Mouse (Mus musculus) activated CD4-positive, CD25-positive, alpha-beta regulatory T cell, adult 9 weeks (primary cell): Measurements from ENCODE around the gene Ankrd35. TPM values are rescaled to one million over a fixed set of nuclear protein-coding genes. Genes with fewer than 3 reads are reported as not detected.

Experiments used
- polyA plus RNA-seq: library from polyadenylated mRNA; unstranded; fragments of 100-300 nt; shearing (Covaris generic); gene quantifications from one replicate; pipeline ENCODE4 v1.2.1, GENCODE M21; 2017

Gene Ankrd35
- 0.09 TPM for polyA plus RNA-seq

DNA sequence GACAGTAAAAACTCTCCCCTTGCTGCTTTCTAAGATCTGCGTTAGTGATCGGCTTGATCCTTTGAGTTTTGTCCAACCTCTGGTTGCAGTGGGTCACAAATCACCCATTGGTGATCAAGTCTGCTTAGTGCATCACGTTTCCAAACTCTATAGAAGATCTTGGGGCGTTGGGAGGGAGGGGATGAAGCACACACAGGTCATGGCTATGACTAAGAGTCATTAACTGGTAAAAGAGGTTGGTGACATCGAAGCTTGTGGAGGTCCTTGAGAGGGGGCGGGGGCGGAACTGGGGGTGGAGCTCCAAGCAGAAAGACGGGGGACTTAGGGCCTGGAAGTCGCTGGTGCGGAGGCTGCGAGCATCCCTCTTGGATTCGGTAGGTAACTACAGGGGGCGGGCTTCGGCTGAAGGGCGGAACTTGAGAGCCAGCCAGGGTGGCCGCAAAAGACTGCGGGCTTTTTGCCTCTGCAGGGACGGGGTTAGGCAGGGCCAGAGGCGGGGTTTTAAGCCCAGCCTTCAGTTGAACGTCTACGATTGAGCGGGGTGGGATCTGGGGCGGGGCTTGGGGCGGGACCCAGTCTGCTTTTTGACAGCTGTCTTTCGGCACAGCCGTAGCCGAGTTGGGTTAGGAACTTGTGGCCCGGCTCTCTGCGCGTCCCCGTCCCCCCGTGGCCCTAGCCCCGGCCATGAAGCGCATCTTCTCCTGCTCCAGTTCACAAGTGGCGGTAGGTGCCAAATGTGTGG lies at the start of gene Ankrd35:
Gene Ankrd35, plus strand, starts transcription at position 405 of the 742 bp plus-strand sequence.

DNA sequence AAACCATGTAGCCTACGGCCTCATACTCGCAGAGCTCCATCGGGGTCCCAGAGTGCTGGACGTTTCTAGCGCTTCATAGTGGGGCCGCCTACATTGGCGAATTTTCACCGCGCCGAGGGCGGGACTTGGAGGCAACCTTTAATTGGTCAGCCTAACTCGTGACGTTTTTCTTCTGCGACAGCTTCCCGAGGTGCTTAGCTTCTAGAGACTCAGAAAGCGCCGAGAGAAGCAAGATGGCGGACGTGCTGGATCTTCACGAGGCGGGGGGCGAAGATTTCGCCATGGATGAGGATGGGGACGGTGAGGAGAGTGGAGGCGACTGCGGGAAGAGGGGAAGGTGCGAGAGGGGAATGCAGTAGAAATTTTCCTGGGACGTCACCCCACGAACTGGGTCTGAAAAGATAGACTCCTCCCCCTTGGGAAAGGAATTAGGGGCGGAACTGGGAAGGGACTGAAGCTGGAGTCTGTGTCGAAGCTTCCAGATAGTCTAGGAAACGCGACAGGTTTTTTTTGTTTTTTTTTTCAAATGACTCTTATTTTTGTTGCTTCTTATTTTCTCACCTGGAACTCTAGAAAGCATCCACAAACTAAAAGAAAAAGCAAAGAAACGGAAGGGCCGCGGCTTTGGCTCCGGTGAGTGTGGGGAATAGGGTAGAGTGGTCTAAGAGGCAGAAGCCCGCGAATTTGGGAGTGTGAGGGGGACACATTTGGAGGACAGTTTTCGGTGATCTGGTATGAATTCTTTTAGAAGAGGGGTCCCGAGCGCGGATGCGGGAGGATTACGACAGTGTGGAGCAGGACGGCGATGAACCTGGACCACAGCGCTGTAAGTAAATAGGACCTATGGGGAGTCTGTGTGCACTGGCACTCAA lies 40.0 kb upstream of the Ankrd35 start, which contains the start of gene Rbm8a:
Gene Rbm8a, plus strand, starts transcription at position 205 of the 872 bp plus-strand sequence.

DNA sequence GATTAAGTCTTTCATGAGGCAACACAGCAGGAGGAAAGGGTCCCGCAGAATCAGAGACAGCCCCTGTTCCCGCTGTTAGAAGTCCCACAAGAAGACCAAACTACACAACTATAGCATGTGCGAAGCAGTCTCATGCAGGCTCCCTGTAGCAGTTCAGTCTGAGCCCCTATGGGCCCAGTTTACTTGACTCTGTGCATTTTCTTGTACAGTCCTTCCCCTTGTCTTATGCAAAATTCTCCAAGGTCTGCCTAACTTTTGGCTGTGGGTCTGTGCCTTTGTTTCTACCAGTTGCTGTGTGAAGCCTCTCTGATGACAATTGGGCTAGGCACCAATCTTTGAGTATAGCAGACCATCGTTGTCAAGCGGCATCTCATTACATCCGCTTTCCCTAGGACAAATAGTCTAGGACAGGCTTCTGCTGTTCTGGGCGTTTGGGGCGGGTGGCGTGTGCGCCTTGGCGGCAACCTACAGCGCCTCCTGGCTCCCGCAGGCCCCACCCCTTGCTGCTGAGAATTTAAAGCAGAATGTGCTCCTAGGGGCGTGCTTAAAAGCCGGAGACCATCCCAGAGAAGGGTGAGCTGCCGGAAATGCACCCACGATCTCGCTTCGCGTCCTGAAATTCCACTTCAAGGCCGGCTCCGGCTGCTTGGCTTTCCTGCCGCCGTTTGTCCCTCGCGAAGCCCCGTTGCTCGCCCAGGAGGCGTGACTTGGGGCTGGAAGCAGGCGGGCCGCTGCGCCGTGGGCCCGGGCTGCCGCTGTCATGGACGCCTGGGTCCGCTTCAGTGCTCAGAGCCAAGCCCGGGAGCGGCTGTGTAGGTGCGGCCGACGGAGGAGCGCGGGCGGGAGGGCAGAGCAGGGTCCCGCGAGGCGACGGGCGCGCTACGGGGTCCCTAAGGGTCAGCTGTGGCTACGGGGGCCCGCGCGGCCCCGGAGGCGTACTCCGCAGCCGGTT lies 34.7 kb upstream of the Ankrd35 start, which contains the start of the genes Pex11b and Gm42957:
Gene Pex11b, plus strand, starts transcription at position 449 of the 952 bp plus-strand sequence.
Gene Gm42957, plus strand, starts transcription at position 547 of the 952 bp plus-strand sequence.

DNA sequence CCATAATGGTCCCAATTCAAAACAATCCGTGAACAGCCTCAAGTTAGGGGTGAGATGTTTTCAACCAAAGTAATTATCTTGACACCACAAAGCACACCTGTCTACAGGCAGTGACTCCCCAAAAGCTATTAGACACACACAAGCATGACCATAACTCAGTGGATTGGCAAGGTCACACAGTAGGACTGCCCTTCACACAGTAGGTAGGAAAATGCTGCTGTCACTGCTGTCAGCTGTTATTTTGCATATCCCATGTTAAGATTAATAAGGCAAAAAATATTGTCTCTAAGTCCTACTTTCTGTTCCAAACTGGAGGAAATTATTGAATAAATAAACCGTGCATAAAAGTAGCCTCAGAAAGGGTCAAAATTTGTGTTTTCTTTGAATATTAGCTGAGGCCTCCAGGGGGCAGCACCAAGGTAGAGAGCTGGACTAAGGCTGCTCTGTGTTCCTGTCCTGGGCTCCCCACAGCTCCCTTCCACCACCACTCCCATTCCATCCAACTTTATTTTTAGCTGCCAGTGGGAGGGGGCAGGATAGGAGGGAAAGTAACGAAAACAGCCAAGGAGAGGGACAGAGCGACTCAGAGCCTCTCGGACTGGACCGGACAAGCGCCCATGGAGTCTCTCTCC lies 24.8 kb upstream of the Ankrd35 start, which contains the start of gene Itga10:
Gene Itga10, plus strand, starts transcription at position 567 of the 632 bp plus-strand sequence.

DNA sequence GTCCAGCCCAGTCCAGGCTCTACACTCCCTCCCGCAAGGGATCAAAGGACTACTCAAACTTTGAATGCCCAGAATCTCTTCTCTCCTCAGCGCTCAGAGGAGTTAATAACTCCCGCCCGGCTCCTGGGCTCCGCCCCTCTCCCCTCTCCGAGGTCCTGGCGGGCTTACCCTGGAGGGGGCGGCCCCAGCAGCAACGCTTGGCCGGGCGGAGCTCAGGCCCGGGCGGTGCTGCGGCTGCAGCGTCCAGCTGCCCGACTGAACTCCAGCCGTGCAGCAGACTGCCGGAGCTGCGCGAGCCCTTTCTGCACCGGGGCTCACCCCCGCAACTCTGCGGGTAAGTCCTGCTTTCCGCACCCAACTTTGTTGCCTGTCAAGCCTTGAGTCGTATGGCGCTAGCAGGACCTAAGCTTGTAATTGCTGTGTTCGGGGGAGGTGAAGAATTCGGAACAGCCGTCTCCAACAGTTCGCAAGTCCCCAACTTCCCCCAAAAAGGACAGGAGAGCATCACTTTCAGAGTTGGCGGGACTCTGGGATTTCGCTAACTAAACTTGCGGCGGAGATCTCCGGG lies 26.4 kb downstream of the Ankrd35 start, which contains the start of gene Pias3:
Gene Pias3, plus strand, starts transcription at position 187 of the 568 bp plus-strand sequence.

DNA sequence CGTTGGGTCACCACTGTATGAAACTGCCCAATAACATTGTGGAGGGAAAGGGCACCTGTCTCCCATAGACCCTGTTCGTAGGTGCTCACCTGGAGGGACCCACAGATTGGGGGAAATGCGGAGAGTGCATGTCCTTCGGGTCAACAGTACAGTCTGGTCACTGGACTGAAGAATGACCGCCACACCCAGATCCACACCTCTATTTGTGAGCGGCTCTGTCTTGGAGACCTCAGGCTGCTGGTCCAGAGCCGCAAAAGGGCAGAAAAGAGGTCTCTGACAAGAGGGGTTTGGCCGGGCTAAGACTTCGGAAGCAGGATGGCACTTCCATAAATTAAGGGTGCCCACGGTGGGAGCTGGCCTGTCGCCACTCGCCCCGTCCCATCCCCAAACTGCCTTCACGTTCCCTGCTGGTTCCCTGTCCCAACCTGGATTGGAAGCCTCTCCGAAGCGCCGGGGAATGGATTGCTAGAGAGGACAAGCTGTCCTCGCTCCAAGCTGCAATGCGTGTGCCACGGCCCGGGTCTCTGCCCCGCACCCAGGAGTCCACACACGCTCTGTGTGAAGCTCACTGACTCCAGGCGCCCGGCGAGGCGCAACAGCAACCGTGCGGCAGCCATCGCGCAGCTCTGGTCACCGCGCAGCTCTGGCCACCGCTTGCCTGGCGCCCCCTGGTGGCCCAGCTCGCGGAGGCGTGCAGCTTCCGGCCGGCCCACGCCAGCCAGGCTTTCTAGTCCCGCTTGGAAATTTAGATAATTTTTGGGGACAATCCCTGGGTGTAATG lies 38.2 kb downstream of the Ankrd35 start, which contains the start of gene Nudt17:
Gene Nudt17, minus strand, starts transcription at position 660 of the 781 bp plus-strand sequence.

DNA sequence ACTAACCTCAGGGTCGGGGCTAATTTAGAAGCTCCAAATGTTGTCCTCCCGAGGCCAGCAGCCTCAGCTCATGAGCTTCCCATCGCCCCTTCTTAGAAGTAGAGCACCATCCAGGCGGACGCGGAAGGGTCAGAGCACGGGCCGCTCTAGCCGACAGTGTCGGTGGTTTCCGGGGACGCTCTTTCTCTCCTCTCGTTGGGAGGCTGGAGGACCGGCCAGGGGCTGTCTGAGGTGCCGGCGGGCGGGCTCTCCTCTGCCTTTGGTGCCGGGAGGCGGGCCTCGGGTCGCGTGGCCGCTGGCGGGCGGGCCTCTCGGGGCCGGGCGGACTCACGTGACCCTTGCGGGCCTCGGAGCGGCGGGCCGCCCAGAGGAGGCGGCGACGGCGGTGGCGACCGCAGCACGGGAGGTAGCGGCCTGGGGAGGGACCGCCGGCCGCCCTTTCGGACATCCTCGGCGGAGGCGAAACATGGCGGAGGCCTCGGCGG lies 57.5 kb downstream of the Ankrd35 start, which contains the start of the genes Polr3c and Rnf115:
Gene Polr3c, minus strand, starts transcription at position 286 of the 485 bp plus-strand sequence.
Gene Rnf115, plus strand, starts transcription at position 322 of the 485 bp plus-strand sequence.

Other genes with a start within 250 kb of the Ankrd35 start
- not detected for gene BC107364, start 217.8 kb upstream of the Ankrd35 start, polyA plus RNA-seq
- gene Hfe2, start 145.0 kb upstream of the Ankrd35 start, polyA plus RNA-seq = not detected
- gene Txnip, start 112.2 kb upstream of the Ankrd35 start, polyA plus RNA-seq = 950 TPM
- gene Gm16253, start 93.1 kb upstream of the Ankrd35 start, polyA plus RNA-seq = 1.3 TPM
- gene Polr3gl, start 76.0 kb upstream of the Ankrd35 start, polyA plus RNA-seq = 22.8 TPM
- gene Ankrd34a, start 73.5 kb upstream of the Ankrd35 start, polyA plus RNA-seq = 0.17 TPM
- 0.26 TPM for gene Lix1l, start 69.0 kb upstream of the Ankrd35 start, polyA plus RNA-seq
- 270 TPM for gene Rbm8a, start 40.2 kb upstream of the Ankrd35 start, polyA plus RNA-seq
- gene Pex11b, start 34.8 kb upstream of the Ankrd35 start, polyA plus RNA-seq = 67.2 TPM
- not detected for gene Gm42957, start 34.7 kb upstream of the Ankrd35 start, polyA plus RNA-seq
- 0.28 TPM for gene Itga10, start 24.5 kb upstream of the Ankrd35 start, polyA plus RNA-seq
- gene Pias3, start 26.3 kb downstream of the Ankrd35 start, polyA plus RNA-seq = 22.6 TPM
- 0.64 TPM for gene Nudt17, start 38.4 kb downstream of the Ankrd35 start, polyA plus RNA-seq
- 75.2 TPM for gene Polr3c, start 57.5 kb downstream of the Ankrd35 start, polyA plus RNA-seq
- gene Rnf115, start 57.5 kb downstream of the Ankrd35 start, polyA plus RNA-seq = 52.1 TPM
- gene Pdzk1, start 159.2 kb downstream of the Ankrd35 start, polyA plus RNA-seq = 0.24 TPM
- gene Cd160, start 159.2 kb downstream of the Ankrd35 start, polyA plus RNA-seq = 23.3 TPM
- 0.20 TPM for gene Gja5, start 234.6 kb downstream of the Ankrd35 start, polyA plus RNA-seq
- gene Gpr89, start 235.2 kb downstream of the Ankrd35 start, polyA plus RNA-seq = 33.4 TPM